In the genomic region with DNA sequence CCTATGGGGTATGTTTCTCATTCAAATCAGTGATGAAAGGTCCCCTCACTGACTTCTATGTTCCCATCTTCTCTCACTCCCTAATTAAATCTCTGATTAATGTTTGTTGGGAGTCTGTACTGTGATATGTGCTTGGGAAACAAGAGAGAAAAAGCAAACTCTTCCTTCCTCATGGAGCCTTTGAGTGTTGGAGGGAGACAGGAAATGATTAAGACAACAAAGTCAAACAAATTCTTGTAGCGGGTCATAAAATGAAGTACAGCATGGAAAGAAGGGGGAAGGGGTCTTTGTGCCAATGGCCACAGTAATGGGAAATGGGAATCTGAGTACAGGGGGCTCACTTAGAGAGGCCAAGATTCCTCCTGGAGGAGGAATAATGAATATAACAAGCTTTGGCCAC, we compare ENCODE assay signal across 19 mouse cellular contexts.
"Had no signal": no experiment of that assay in that cellular context is flagged by ENCODE, and none has a peak within 500 bp of the region (broad histone marks: within the 10 kb centered on the region; RNA-seq: fewer than 3 reads in every experiment).

No protein-coding gene starts in this region.

- H3K27me3 ChIP-seq: liver, embryonic 12.5 days; lung, embryonic 15.5 days; midbrain, embryonic 12.5 days; neural tube, embryonic 13.5 days; neural tube, embryonic 15.5 days had no signal

- DNase-seq: lung, postnatal 4 days; midbrain, embryonic 14.5 days; retina, postnatal 1 day; right cerebral cortex, adult 18-20 months; right cerebral cortex, postnatal 25 days; right cerebral cortex, postnatal 4 days; spleen, adult 18-20 months; thymus, adult 18-20 months; thymus, postnatal 14 days; thymus, postnatal 36 days had no signal

- H3K9me3 ChIP-seq: liver, embryonic 12.5 days; lung, embryonic 15.5 days; midbrain, embryonic 10.5 days; midbrain, embryonic 12.5 days; neural tube, embryonic 13.5 days; neural tube, embryonic 15.5 days had no signal

- H3K4me1 ChIP-seq: liver, embryonic 12.5 days; lung, embryonic 15.5 days; midbrain, embryonic 10.5 days; midbrain, embryonic 12.5 days; neural tube, embryonic 13.5 days; neural tube, embryonic 15.5 days had no signal

- H3K4me3 ChIP-seq: liver, embryonic 12.5 days; lung, embryonic 15.5 days; midbrain, embryonic 10.5 days; midbrain, embryonic 12.5 days; myocyte; neural tube, embryonic 13.5 days; neural tube, embryonic 15.5 days had no signal

- H3K27ac ChIP-seq: liver, embryonic 12.5 days; liver, embryonic 14.5 days; lung, embryonic 15.5 days; midbrain, embryonic 10.5 days; midbrain, embryonic 12.5 days; neural tube, embryonic 13.5 days; neural tube, embryonic 15.5 days had no signal

- H3K36me3 ChIP-seq: liver, embryonic 12.5 days; lung, embryonic 15.5 days; midbrain, embryonic 10.5 days; midbrain, embryonic 12.5 days; neural tube, embryonic 13.5 days; neural tube, embryonic 15.5 days had no signal

- ATAC-seq: liver, embryonic 12.5 days; midbrain, embryonic 16.5 days had no signal

- H3K9ac ChIP-seq: liver, embryonic 12.5 days; liver, embryonic 14.5 days; lung, embryonic 15.5 days; midbrain, embryonic 12.5 days; neural tube, embryonic 13.5 days; neural tube, embryonic 15.5 days had no signal

- H3K4me2 ChIP-seq: liver, embryonic 12.5 days; lung, embryonic 15.5 days; midbrain, embryonic 12.5 days; neural tube, embryonic 13.5 days; neural tube, embryonic 15.5 days had no signal
